In genomic region chr16:74506173-74506709, GRCm38 (mm10) we compare ENCODE assay signal across 24 mouse cellular contexts.
DNase-seq lines count a peak whose midpoint lies in the region; ATAC-seq and TF ChIP-seq lines count a peak whose summit lies in the region.
"Had no signal": no experiment of that assay in that cellular context is flagged by ENCODE, and none has a peak within 500 bp of the region (broad histone marks: within the 10 kb centered on the region; RNA-seq: fewer than 3 reads in every experiment).

No protein-coding gene starts in this region.

- 50% methylated on average over 6 of the region's 6 CpGs for WGBS in forebrain, embryonic 14.5 days
- 46% methylated on average over 6 of the region's 6 CpGs for WGBS in forebrain, embryonic 15.5 days
- WGBS in limb, embryonic 12.5 days, result 9% methylated on average over 6 of the region's 6 CpGs
- WGBS in limb, embryonic 15.5 days, result 18% methylated on average over 6 of the region's 6 CpGs
- 93% methylated on average over 6 of the region's 6 CpGs for WGBS in thymus, adult 2 months
- WGBS in intestine, postnatal 0 days, result 82% methylated on average over 6 of the region's 6 CpGs

- TF ChIP-seq POLR2A in brain, embryonic 14.5 days (IDR thresholded peaks at IDR 0.05; ENCODE audit: borderline replicate concordance, extremely low read depth, insufficient read depth, insufficient read length, poor library complexity, severe bottlenecking), result no peak
- no peak for TF ChIP-seq POLR2A in thymus, adult 2 months (IDR thresholded peaks at IDR 0.05; ENCODE audit: control insufficient read depth, extremely low read depth, insufficient read depth, low read length, poor library complexity)

- H3K27ac ChIP-seq in forebrain, embryonic 14.5 days (ENCODE audit: low read depth, low read length), result no peak overlapping the region
- no peak overlapping the region for H3K27ac ChIP-seq in forebrain, embryonic 15.5 days (replicated peaks)
- no peak overlapping the region for H3K27ac ChIP-seq in limb, embryonic 12.5 days
- H3K27ac ChIP-seq in limb, embryonic 15.5 days, result no peak overlapping the region
- H3K27ac ChIP-seq in thymus, adult 2 months (ENCODE audit: control insufficient read depth, insufficient read depth, low read length), result no peak overlapping the region
- H3K27ac ChIP-seq in intestine, postnatal 0 days (ENCODE audit: low read depth, low read length), result no peak overlapping the region
- H3K27ac ChIP-seq: gastrocnemius, adult 2 months; heart, embryonic 15.5 days; hindbrain, embryonic 10.5 days; hindbrain, embryonic 13.5 days had no signal

- H3K4me2 ChIP-seq in forebrain, embryonic 14.5 days (ENCODE audit: low read length), result no peak overlapping the region
- no peak overlapping the region for H3K4me2 ChIP-seq in forebrain, embryonic 15.5 days (replicated peaks)
- H3K4me2 ChIP-seq in limb, embryonic 12.5 days, result no peak overlapping the region
- H3K4me2 ChIP-seq in limb, embryonic 15.5 days, result no peak overlapping the region
- no peak overlapping the region for H3K4me2 ChIP-seq in intestine, postnatal 0 days (replicated peaks; ENCODE audit: low read depth)
- H3K4me2 ChIP-seq: heart, embryonic 12.5 days; heart, embryonic 15.5 days; hindbrain, embryonic 13.5 days had no signal

- H3K36me3 ChIP-seq in forebrain, embryonic 14.5 days (ENCODE audit: control insufficient read depth, insufficient read depth, low read length), result no peaks in the 10 kb centered on the region
- H3K36me3 ChIP-seq in forebrain, embryonic 15.5 days, result no peaks in the 10 kb centered on the region
- no peaks in the 10 kb centered on the region for H3K36me3 ChIP-seq in limb, embryonic 12.5 days
- H3K36me3 ChIP-seq in limb, embryonic 15.5 days, result no peaks in the 10 kb centered on the region
- no peaks in the 10 kb centered on the region for H3K36me3 ChIP-seq in thymus, adult 2 months (ENCODE audit: control insufficient read depth, insufficient read depth, low read length)
- H3K36me3 ChIP-seq in intestine, postnatal 0 days (ENCODE audit: control insufficient read depth, insufficient read depth), result no peaks in the 10 kb centered on the region
- H3K36me3 ChIP-seq: heart, embryonic 12.5 days; heart, embryonic 15.5 days; hindbrain, embryonic 10.5 days; hindbrain, embryonic 13.5 days had no signal

- no peaks in the 10 kb centered on the region for H3K9me3 ChIP-seq in forebrain, embryonic 14.5 days (replicated peaks; ENCODE audit: control insufficient read depth, low read length)
- H3K9me3 ChIP-seq in forebrain, embryonic 15.5 days, result no peaks in the 10 kb centered on the region
- no peaks in the 10 kb centered on the region for H3K9me3 ChIP-seq in limb, embryonic 12.5 days
- H3K9me3 ChIP-seq in limb, embryonic 15.5 days, result no peaks in the 10 kb centered on the region
- no peaks in the 10 kb centered on the region for H3K9me3 ChIP-seq in intestine, postnatal 0 days (ENCODE audit: control insufficient read depth)
- H3K9me3 ChIP-seq: heart, embryonic 15.5 days; hindbrain, embryonic 10.5 days; hindbrain, embryonic 13.5 days had no signal

- no peak overlapping the region for H3K9ac ChIP-seq in forebrain, embryonic 14.5 days (ENCODE audit: low read length)
- no peak overlapping the region for H3K9ac ChIP-seq in forebrain, embryonic 15.5 days (replicated peaks)
- no peak overlapping the region for H3K9ac ChIP-seq in limb, embryonic 12.5 days (replicated peaks)
- no peak overlapping the region for H3K9ac ChIP-seq in limb, embryonic 15.5 days
- no peak overlapping the region for H3K9ac ChIP-seq in intestine, postnatal 0 days (ENCODE audit: low read depth, low read length)
- H3K9ac ChIP-seq: heart, embryonic 12.5 days; heart, embryonic 15.5 days; hindbrain, embryonic 13.5 days had no signal

- no peaks in the 10 kb centered on the region for H3K27me3 ChIP-seq in forebrain, embryonic 14.5 days (replicated peaks; ENCODE audit: control insufficient read depth, insufficient read depth, low read length)
- no peaks in the 10 kb centered on the region for H3K27me3 ChIP-seq in forebrain, embryonic 15.5 days
- H3K27me3 ChIP-seq in limb, embryonic 12.5 days, result no peaks in the 10 kb centered on the region
- H3K27me3 ChIP-seq in limb, embryonic 15.5 days, result no peaks in the 10 kb centered on the region
- H3K27me3 ChIP-seq in thymus, adult 2 months (ENCODE audit: control insufficient read depth, insufficient read depth, low read length), result no peaks in the 10 kb centered on the region
- no peaks in the 10 kb centered on the region for H3K27me3 ChIP-seq in intestine, postnatal 0 days (replicated peaks; ENCODE audit: control insufficient read depth, insufficient read depth, low read length)
- H3K27me3 ChIP-seq: heart, embryonic 12.5 days; heart, embryonic 15.5 days; hindbrain, embryonic 13.5 days had no signal

- H3K4me3 ChIP-seq in forebrain, embryonic 14.5 days (ENCODE audit: low read depth, low read length), result no peak overlapping the region
- no peak overlapping the region for H3K4me3 ChIP-seq in forebrain, embryonic 15.5 days
- no peak overlapping the region for H3K4me3 ChIP-seq in limb, embryonic 12.5 days (replicated peaks)
- H3K4me3 ChIP-seq in limb, embryonic 15.5 days, result no peak overlapping the region
- no peak overlapping the region for H3K4me3 ChIP-seq in thymus, adult 2 months (ENCODE audit: control insufficient read depth, insufficient read depth, low read length)
- H3K4me3 ChIP-seq in intestine, postnatal 0 days (ENCODE audit: low read depth, low read length), result no peak overlapping the region
- H3K4me3 ChIP-seq: gastrocnemius, adult 2 months; heart, embryonic 12.5 days; heart, embryonic 15.5 days; hindbrain, embryonic 10.5 days; hindbrain, embryonic 13.5 days had no signal

- TF ChIP-seq CTCF in brain, embryonic 14.5 days (IDR thresholded peaks at IDR 0.05; ENCODE audit: borderline replicate concordance, extremely low read depth, insufficient read depth, insufficient read length), result no peak
- TF ChIP-seq CTCF in thymus, adult 2 months (IDR thresholded peaks at IDR 0.05; ENCODE audit: borderline replicate concordance, control insufficient read depth, extremely low read depth, insufficient read depth, low read length, poor library complexity), result no peak
- TF ChIP-seq CTCF in intestine, postnatal 0 days (IDR thresholded peaks at IDR 0.05; ENCODE audit: low read depth), result no peak

- ATAC-seq in forebrain, embryonic 14.5 days, result no peak
- no peak for ATAC-seq in forebrain, embryonic 15.5 days (replicated peaks)
- ATAC-seq in limb, embryonic 12.5 days (ENCODE audit: insufficient number of reproducible peaks, insufficient read depth, low FRiP score, low TSS enrichment, low read depth), result peak; percentile 79; the same call in 1 of the 2 replicates
- ATAC-seq in limb, embryonic 15.5 days (ENCODE audit: insufficient number of reproducible peaks, low FRiP score, low TSS enrichment, low read depth), result peak; percentile 65
- no peak for ATAC-seq in intestine, postnatal 0 days
- ATAC-seq: activated CD4-positive, CD25-positive, alpha-beta regulatory T cell, adult 4 months; forebrain, embryonic 16.5 days; hindbrain, embryonic 16.5 days had no signal

- H3K4me1 ChIP-seq in forebrain, embryonic 14.5 days (ENCODE audit: control insufficient read depth, insufficient read depth, low read length), result no peaks in the 10 kb centered on the region
- no peaks in the 10 kb centered on the region for H3K4me1 ChIP-seq in forebrain, embryonic 15.5 days
- peaks cover 4% of the 10 kb centered on the region for H3K4me1 ChIP-seq in limb, embryonic 12.5 days (replicated peaks)
- H3K4me1 ChIP-seq in limb, embryonic 15.5 days, result no peaks in the 10 kb centered on the region
- H3K4me1 ChIP-seq in thymus, adult 2 months (replicated peaks; ENCODE audit: control insufficient read depth, insufficient read depth, low read length), result no peaks in the 10 kb centered on the region
- H3K4me1 ChIP-seq in intestine, postnatal 0 days (replicated peaks; ENCODE audit: control insufficient read depth, insufficient read depth, low read length), result no peaks in the 10 kb centered on the region
- H3K4me1 ChIP-seq: hindbrain, embryonic 10.5 days; hindbrain, embryonic 13.5 days had no signal

- DNase-seq in forebrain, embryonic 14.5 days (ENCODE audit: low spot score), result peak; percentile 12
- peak; percentile 31 for DNase-seq in brain, embryonic 14.5 days (ENCODE audit: low read depth)
- no peak for DNase-seq in thymus, adult 2 months
- DNase-seq: adrenal gland, adult 8-10 months; adrenal gland, postnatal 25 days; cerebellum, adult 18-20 months; cerebellum, adult 9-10 months; cerebellum, postnatal 14 days; gastrocnemius, adult 2 months; gastrocnemius, postnatal 14 days; heart, adult 18-20 months; heart, postnatal 10 days; heart, postnatal 36 days had no signal

Comparison
In these comparisons a context has a peak if more than half of its experiments do, and no peak if none do; other contexts are left out.
1. ATAC-seq: peak in limb, embryonic 12.5 days (single experiment) and limb, embryonic 15.5 days (single experiment); none in forebrain, embryonic 14.5 days (single experiment), forebrain, embryonic 15.5 days (single experiment) and intestine, postnatal 0 days (single experiment).